In genomic region chr3:30245950-30246349, GRCm38 (mm10) we compare ENCODE assay signal across 13 mouse cellular contexts.
DNase-seq lines count a peak whose midpoint lies in the region; ATAC-seq and TF ChIP-seq lines count a peak whose summit lies in the region.
"Had no signal": no experiment of that assay in that cellular context is flagged by ENCODE, and none has a peak within 500 bp of the region (broad histone marks: within the 10 kb centered on the region; RNA-seq: fewer than 3 reads in every experiment).

No protein-coding gene starts in this region.

- intact Hi-C loops in heart, postnatal 14 days (cut with DNase I), result loop anchor here (2.0 to 10.0 kb wide), 3 partner anchors 84 to 263 kb away; no protein-coding TSS in a partner anchor
- intact Hi-C loops in left cerebral cortex, adult 2 months (cut with DNase I), result no loop called here

- H3K9me3 ChIP-seq in intestine, embryonic 15.5 days, result no peaks in the 10 kb centered on the region
- H3K9me3 ChIP-seq: embryonic facial prominence, embryonic 15.5 days had no signal

- H3K4me1 ChIP-seq in brown adipose tissue, adult 24 weeks (ENCODE audit: control insufficient read depth, insufficient read depth, insufficient read length, low read length), result peaks cover 22% of the 10 kb centered on the region
- peaks cover 12% of the 10 kb centered on the region; the same call in 1 of the 2 replicates for H3K4me1 ChIP-seq in intestine, embryonic 15.5 days (replicated peaks)

- 0 out of 2 replicates have a peak, but pooled peaks cover 4% of the 10 kb centered on the region for H3K27me3 ChIP-seq in intestine, embryonic 15.5 days (replicated peaks)
- H3K27me3 ChIP-seq: embryonic facial prominence, embryonic 15.5 days had no signal

- peak overlapping the region; percentile 46; the same call in 1 of the 2 replicates for H3K27ac ChIP-seq in brown adipose tissue, adult 24 weeks (replicated peaks; ENCODE audit: low read depth, low read length)
- no peak overlapping the region; the same call in 1 of the 2 replicates for H3K27ac ChIP-seq in intestine, embryonic 15.5 days
- H3K27ac ChIP-seq in left cerebral cortex, adult 2 months, result no peak overlapping the region
- H3K27ac ChIP-seq: embryonic facial prominence, embryonic 15.5 days had no signal

- WGBS in intestine, embryonic 15.5 days, result 47% methylated on average over 5 of the region's 5 CpGs

- no peak overlapping the region for H3K9ac ChIP-seq in intestine, embryonic 15.5 days
- H3K9ac ChIP-seq: embryonic facial prominence, embryonic 15.5 days had no signal

- no peak for TF ChIP-seq CTCF in left cerebral cortex, adult 2 months (IDR thresholded peaks at IDR 0.05)

- H3K36me3 ChIP-seq in intestine, embryonic 15.5 days, result no peaks in the 10 kb centered on the region
- H3K36me3 ChIP-seq: embryonic facial prominence, embryonic 15.5 days; G1E had no signal

- DNase-seq in heart, adult 18-20 months, result peak; percentile 9 to 23
- DNase-seq in heart, postnatal 14 days, result no peak
- peak; percentile 47 for DNase-seq in lung, postnatal 36 days
- no peak for DNase-seq in left cerebral cortex, adult 2 months (ENCODE audit: extremely low spot score in 1 of 2, low spot score in 2 of 2)
- DNase-seq in right cerebral cortex, postnatal 4 days, result no peak
- no peak for DNase-seq in thymus, postnatal 10 days (ENCODE audit: low spot score in 2 of 2)
- DNase-seq: cerebellum, postnatal 25 days had no signal

- H3K4me3 ChIP-seq in brown adipose tissue, adult 24 weeks (ENCODE audit: insufficient read depth, low read depth, low read length), result no peak overlapping the region
- no peak overlapping the region for H3K4me3 ChIP-seq in intestine, embryonic 15.5 days (replicated peaks)
- no peak overlapping the region for H3K4me3 ChIP-seq in left cerebral cortex, adult 2 months
- H3K4me3 ChIP-seq: embryonic facial prominence, embryonic 15.5 days; myocyte had no signal

- H3K4me2 ChIP-seq in intestine, embryonic 15.5 days (replicated peaks), result peak overlapping the region; percentile 34
- H3K4me2 ChIP-seq: embryonic facial prominence, embryonic 15.5 days had no signal

- ATAC-seq in intestine, embryonic 15.5 days, result peak; percentile 91
- ATAC-seq: activated CD4-positive, CD25-positive, alpha-beta regulatory T cell, adult 4 months had no signal

Comparison
In these comparisons a context has a peak if more than half of its experiments do, and no peak if none do; other contexts are left out.
1. DNase-seq: peak in heart, adult 18-20 months (2 of 2) and lung, postnatal 36 days (single experiment); none in heart, postnatal 14 days (0 of 2), left cerebral cortex, adult 2 months (0 of 2), right cerebral cortex, postnatal 4 days (single experiment) and thymus, postnatal 10 days (0 of 2).